Mouse (Mus musculus) lung, embryonic 16.5 days (tissue): ENCODE data around the gene Gtpbp10. TPM values are rescaled to one million over a fixed set of nuclear protein-coding genes. Genes with fewer than 3 reads are reported as not detected.
A peak's percentile ranks its signal among the peaks of the same experiment; 100 is the strongest.

Experiments used
- ATAC-seq: fragments of 200-750 bp; cut with Nextera tagmentation; 2 replicates; pipeline ENCODE4 v1.8.0; 2017; ENCODE audit warnings: low read depth, mild to moderate bottlenecking, moderate library complexity
- H3K27ac ChIP-seq: fragments of 300-500 bp; sonication (generic); 2 replicates; pipeline ENCODE4 v1.5.1; 2014; ENCODE audit warnings: mild to moderate bottlenecking, control low read depth, low read length
- H3K27me3 ChIP-seq: fragments of 300-500 bp; sonication (generic); 2 replicates; pipeline ENCODE4 v1.6.1; 2014; ENCODE audit warnings: low read depth, low read length, mixed read lengths; ENCODE audit not compliant: control insufficient read depth, insufficient read depth
- H3K36me3 ChIP-seq: fragments of 300-500 bp; sonication (generic); 2 replicates; pipeline ENCODE4 v1.6.1; 2014; ENCODE audit warnings: low read length; ENCODE audit not compliant: control insufficient read depth, insufficient read depth
- H3K4me1 ChIP-seq: fragments of 300-500 bp; sonication (generic); replicated peaks from 2 replicates; pipeline ENCODE4 v1.6.1; 2014; ENCODE audit warnings: low read length, mixed read lengths; ENCODE audit not compliant: control insufficient read depth, insufficient read depth
- H3K4me2 ChIP-seq: fragments of 300-500 bp; sonication (generic); 2 replicates; pipeline ENCODE4 v1.6.1; 2014; ENCODE audit warnings: low read depth, low read length, control low read depth
- H3K4me3 ChIP-seq: fragments of 300-500 bp; sonication (generic); 2 replicates; pipeline ENCODE4 v1.5.1; 2014; ENCODE audit warnings: mild to moderate bottlenecking, low read length, control low read depth
- H3K9ac ChIP-seq: fragments of 300-500 bp; sonication (generic); 2 replicates; pipeline ENCODE4 v1.6.1; 2014; ENCODE audit warnings: low read length, control low read depth
- H3K9me3 ChIP-seq: fragments of 300-500 bp; sonication (generic); 2 replicates; pipeline ENCODE4 v1.6.1; 2016; ENCODE audit warnings: low read length; ENCODE audit not compliant: control insufficient read depth
- WGBS: fragments of 180-500 bp; shearing (Covaris S2); extraction: QIAGEN DNeasy Blood & Tissue Kit; methylation state at CpG from one replicate; pipeline ENCODE4 v1.1.7; 2014; 5-methylcytosine and 5-hydroxymethylcytosine counted together
- polyA plus RNA-seq: library from polyadenylated mRNA; unstranded; fragments of >200 nt; fragmentation: Nextera tagmentation; extraction: Ambion mirVana; gene quantifications from 2 replicates; pipeline ENCODE4 v1.2.1, GENCODE M21; 2015

Gene Gtpbp10
- polyA plus RNA-seq, 1 experiment from 2014 or later, result 24.3 TPM

- no peak overlapping the region for H3K27ac ChIP-seq
- H3K27me3 ChIP-seq, result no peaks in the 10 kb centered on the region
- no peak overlapping the region for H3K4me3 ChIP-seq
- no peak overlapping the region for H3K9ac ChIP-seq
- ATAC-seq, result no peak
- WGBS, result 80% methylated on average over 1 of the region's 1 CpGs
- no peak overlapping the region for H3K4me2 ChIP-seq
- no peaks in the 10 kb centered on the region for H3K9me3 ChIP-seq
- H3K36me3 ChIP-seq, result peaks cover 11% of the 10 kb centered on the region
- H3K4me1 ChIP-seq, result no peaks in the 10 kb centered on the region
Measured at GRCm38 (mm10) chr5:5536131-5536530, 23.2 kb downstream of the Gtpbp10 start.

DNA sequence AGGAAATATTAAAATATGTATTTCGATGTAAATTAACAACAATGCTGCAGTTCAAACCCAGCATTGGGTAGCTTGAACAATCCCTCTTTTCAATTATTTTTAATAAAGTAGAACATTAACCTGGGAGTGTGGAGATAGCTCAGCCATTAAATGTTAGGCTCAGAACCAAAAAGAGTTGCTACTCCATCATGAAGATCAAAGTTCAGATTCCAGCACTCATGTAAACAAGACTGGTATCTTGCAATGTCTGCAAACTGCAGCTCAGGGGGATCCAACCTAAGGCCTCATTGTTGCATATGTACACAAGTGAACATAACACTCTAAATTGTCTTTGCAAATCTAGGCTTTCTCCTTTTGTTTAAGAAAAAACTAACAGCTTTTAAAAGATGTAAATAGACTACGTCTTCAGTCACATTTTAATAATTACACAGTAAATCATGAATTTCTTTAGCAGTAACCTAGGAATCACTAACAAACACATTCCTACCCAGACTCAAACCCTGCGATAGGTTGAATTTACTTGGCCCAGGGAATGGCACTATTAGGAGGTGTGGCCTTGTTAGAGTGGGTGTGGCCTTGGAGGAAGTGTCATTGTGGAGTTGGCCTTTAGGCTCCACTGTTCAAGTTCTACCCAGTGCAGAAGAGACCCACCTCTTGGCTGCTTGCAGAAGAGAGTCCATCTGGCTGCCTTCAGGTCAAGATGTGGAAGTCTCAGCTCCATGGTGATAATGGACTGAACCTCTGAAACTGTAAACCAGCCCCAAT lies 25.5 kb downstream of the Gtpbp10 start:
- Histone ChIP-seq H3K27me3 (no peaks in the 10 kb centered on the region), H3K36me3 (peaks cover 5% of the 10 kb centered on the region), H3K4me3 (no peak overlapping the region), H3K9ac (no peak overlapping the region), H3K27ac (no peak overlapping the region), H3K4me1 (no peaks in the 10 kb centered on the region), H3K9me3 (no peaks in the 10 kb centered on the region), H3K4me2 (no peak overlapping the region)
- ATAC-seq, result no peak
- WGBS, result 78% methylated on average over 3 of the region's 3 CpGs

- no peak overlapping the region for H3K9ac ChIP-seq
- no peak overlapping the region for H3K27ac ChIP-seq
- ATAC-seq, result no peak
- no peaks in the 10 kb centered on the region for H3K9me3 ChIP-seq
- H3K27me3 ChIP-seq, result no peaks in the 10 kb centered on the region
- no peaks in the 10 kb centered on the region for H3K4me1 ChIP-seq
- no peak overlapping the region for H3K4me2 ChIP-seq
- H3K36me3 ChIP-seq, result no peaks in the 10 kb centered on the region; the same call in none of the 2 replicates
- 73% methylated on average over 5 of the region's 5 CpGs for WGBS
- no peak overlapping the region for H3K4me3 ChIP-seq
Measured at GRCm38 (mm10) chr5:5515411-5515810, 43.9 kb downstream of the Gtpbp10 start.

GRCm38 (mm10) chr5:5514196-5515076 lies 44.9 kb downstream of the Gtpbp10 start, which contains the start of gene Cldn12:
Gene Cldn12 (minus strand): TSS chr5:5514958.
- Histone ChIP-seq H3K4me3 (peak within 1 kb of the TSS; percentile 86), H3K9me3 (no peaks in the 10 kb centered on the region), H3K4me2 (peak within 1 kb of the TSS; percentile 84), H3K27me3 (no peaks in the 10 kb centered on the region), H3K4me1 (no peaks in the 10 kb centered on the region), H3K9ac (peak within 1 kb of the TSS; percentile 82), H3K36me3 (no peaks in the 10 kb centered on the region; the same call in none of the 2 replicates), H3K27ac (peak within 1 kb of the TSS; percentile 91)
- WGBS, result under 1% methylated on average over 75 of the region's 79 CpGs
- peak; percentile 97 for ATAC-seq

DNA sequence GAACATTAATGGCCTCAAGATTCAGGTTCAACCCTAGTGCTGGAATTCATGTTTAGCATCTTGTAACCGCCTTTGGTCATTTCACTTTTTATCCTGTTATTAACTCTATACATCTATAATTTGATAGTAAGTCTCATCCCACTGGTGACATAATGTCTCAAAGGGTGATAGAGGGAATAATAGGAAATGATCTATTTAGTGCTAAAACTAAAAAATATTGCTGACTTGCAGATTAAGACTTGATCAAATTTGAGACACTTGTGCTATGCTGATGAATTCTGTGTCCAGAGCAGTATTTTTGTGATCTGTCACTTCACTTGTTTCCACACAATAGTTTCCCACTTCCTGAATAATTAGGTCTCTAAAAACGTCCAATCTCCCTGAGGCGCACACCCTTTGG lies 47.9 kb downstream of the Gtpbp10 start:
- no peaks in the 10 kb centered on the region for H3K9me3 ChIP-seq
- WGBS, result 79% methylated on average over 3 of the region's 3 CpGs
- no peak overlapping the region for H3K4me2 ChIP-seq
- no peak for ATAC-seq
- H3K9ac ChIP-seq, result no peak overlapping the region
- H3K27ac ChIP-seq, result no peak overlapping the region
- H3K27me3 ChIP-seq, result no peaks in the 10 kb centered on the region
- no peaks in the 10 kb centered on the region; the same call in none of the 2 replicates for H3K36me3 ChIP-seq
- no peaks in the 10 kb centered on the region for H3K4me1 ChIP-seq
- H3K4me3 ChIP-seq, result no peak overlapping the region

- Histone ChIP-seq H3K4me1 (no peaks in the 10 kb centered on the region), H3K27ac (no peak overlapping the region), H3K36me3 (no peaks in the 10 kb centered on the region; the same call in none of the 2 replicates), H3K9me3 (no peaks in the 10 kb centered on the region), H3K4me2 (no peak overlapping the region), H3K4me3 (no peak overlapping the region), H3K27me3 (no peaks in the 10 kb centered on the region), H3K9ac (no peak overlapping the region)
- no peak for ATAC-seq
- WGBS, result 88% methylated on average over 5 of the region's 5 CpGs
Measured at GRCm38 (mm10) chr5:5510989-5511388, 48.3 kb downstream of the Gtpbp10 start.

DNA sequence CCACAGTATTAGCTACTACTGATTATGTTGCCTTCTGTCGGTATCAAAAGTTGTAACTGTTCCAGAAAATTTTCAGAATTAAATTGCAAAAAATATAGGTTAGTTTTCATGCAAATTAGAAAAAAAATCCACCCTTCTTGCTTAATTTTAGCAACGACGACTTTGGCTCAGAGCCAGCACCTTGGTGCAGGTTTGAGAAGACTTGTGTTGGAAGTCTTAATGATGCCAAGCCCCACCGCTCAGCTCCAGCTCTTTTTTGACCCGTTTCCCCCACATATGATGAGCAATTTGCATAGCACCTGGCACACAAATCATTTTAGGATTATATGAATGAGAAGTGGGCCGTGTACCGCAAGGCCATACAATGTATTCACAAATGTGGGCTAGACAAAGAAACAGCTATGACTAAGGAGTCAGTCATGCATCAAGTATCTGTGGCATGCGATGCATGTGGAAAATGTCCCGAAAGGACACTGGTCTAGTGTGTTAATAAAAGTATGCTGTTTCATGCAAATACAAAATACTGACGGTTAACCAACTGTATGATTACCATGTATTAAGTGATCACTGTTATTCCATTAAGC lies 48.9 kb downstream of the Gtpbp10 start:
- Histone ChIP-seq H3K27ac (no peak overlapping the region), H3K4me2 (no peak overlapping the region), H3K9ac (no peak overlapping the region), H3K36me3 (no peaks in the 10 kb centered on the region; the same call in none of the 2 replicates), H3K9me3 (no peaks in the 10 kb centered on the region), H3K4me1 (no peaks in the 10 kb centered on the region), H3K27me3 (no peaks in the 10 kb centered on the region), H3K4me3 (no peak overlapping the region)
- ATAC-seq, result no peak
- WGBS, result 73% methylated on average over 10 of the region's 10 CpGs

- Histone ChIP-seq H3K4me2 (no peak overlapping the region), H3K36me3 (peaks cover 2% of the 10 kb centered on the region)
- 84% methylated on average over 10 of the region's 10 CpGs for WGBS
Measured at GRCm38 (mm10) chr5:5508231-5508630, 51.1 kb downstream of the Gtpbp10 start.

More at GRCm38 (mm10) chr5:5508231-5508630, 51.1 kb downstream of the Gtpbp10 start:
- Histone ChIP-seq H3K27ac (no peak overlapping the region), H3K4me3 (no peak overlapping the region), H3K4me1 (no peaks in the 10 kb centered on the region), H3K27me3 (no peaks in the 10 kb centered on the region), H3K9ac (no peak overlapping the region), H3K9me3 (no peaks in the 10 kb centered on the region)
- no peak for ATAC-seq
